Comparison of ENCODE assay signal across 8 mouse cellular contexts in genomic region chr5:118876586-118877312, GRCm38 (mm10).
DNase-seq lines count a peak whose midpoint lies in the region; ATAC-seq lines count a peak whose summit lies in the region.

No protein-coding gene starts in this region.

- peak overlapping the region; percentile 34; the same call in 1 of the 2 replicates for H3K9ac ChIP-seq in heart, embryonic 14.5 days (ENCODE audit: low read length)
- H3K9ac ChIP-seq in forebrain, embryonic 15.5 days (replicated peaks) = no peak overlapping the region
- no peak overlapping the region for H3K9ac ChIP-seq in liver, embryonic 13.5 days

- DNase-seq in heart, adult 11 months = no peak
- peak; percentile 49 for DNase-seq in embryo, embryonic 10.5 days (ENCODE audit: low spot score)
- DNase-seq in liver, embryonic 13.5 days = no peak
- DNase-seq in spleen, postnatal 4 days (ENCODE audit: low spot score in 2 of 2) = no peak
- no peak for DNase-seq in frontal cortex, postnatal 25 days (ENCODE audit: low spot score in 2 of 2)

- peaks cover 53% of the 10 kb centered on the region for H3K27me3 ChIP-seq in heart, embryonic 14.5 days (ENCODE audit: control insufficient read depth, insufficient read depth, low read length)
- H3K27me3 ChIP-seq in forebrain, embryonic 15.5 days = peaks cover 53% of the 10 kb centered on the region
- H3K27me3 ChIP-seq in liver, embryonic 13.5 days = peaks cover 36% of the 10 kb centered on the region

- H3K36me3 ChIP-seq in heart, embryonic 14.5 days (ENCODE audit: control insufficient read depth, insufficient read depth, low read length) = no peaks in the 10 kb centered on the region
- no peaks in the 10 kb centered on the region for H3K36me3 ChIP-seq in forebrain, embryonic 15.5 days
- H3K36me3 ChIP-seq in liver, embryonic 13.5 days = no peaks in the 10 kb centered on the region

- no peak for ATAC-seq in heart, embryonic 14.5 days (ENCODE audit: insufficient number of reproducible peaks, insufficient read depth, low FRiP score, low read depth)
- no peak for ATAC-seq in forebrain, embryonic 15.5 days (replicated peaks)
- no peak for ATAC-seq in liver, embryonic 13.5 days (ENCODE audit: low read depth)
- no peak for ATAC-seq in CD4-positive, CD25-positive, alpha-beta regulatory T cell, adult 4 months

- peak overlapping the region; percentile 76 for H3K4me2 ChIP-seq in heart, embryonic 14.5 days (ENCODE audit: low read length)
- peak overlapping the region; percentile 9; the same call in 1 of the 2 replicates for H3K4me2 ChIP-seq in forebrain, embryonic 15.5 days (replicated peaks)
- peak overlapping the region; percentile 43 for H3K4me2 ChIP-seq in liver, embryonic 13.5 days

- 12% methylated on average over 18 of the region's 18 CpGs for WGBS in heart, embryonic 14.5 days
- WGBS in forebrain, embryonic 15.5 days = 8% methylated on average over 18 of the region's 18 CpGs
- 17% methylated on average over 18 of the region's 18 CpGs for WGBS in liver, embryonic 13.5 days (ENCODE audit: insufficient replicate concordance)

- peak overlapping the region; percentile 36 to 39 for H3K4me3 ChIP-seq in heart, embryonic 14.5 days (ENCODE audit: control insufficient read depth in 1 of 2, insufficient read depth in 1 of 2, low read depth in 1 of 2, low read length in 2 of 2)
- H3K4me3 ChIP-seq in forebrain, embryonic 15.5 days = no peak overlapping the region; the same call in 1 of the 2 replicates
- no peak overlapping the region for H3K4me3 ChIP-seq in liver, embryonic 13.5 days (replicated peaks)

- no peaks in the 10 kb centered on the region for H3K9me3 ChIP-seq in heart, embryonic 14.5 days (ENCODE audit: control insufficient read depth, low read length)
- H3K9me3 ChIP-seq in forebrain, embryonic 15.5 days = no peaks in the 10 kb centered on the region
- H3K9me3 ChIP-seq in liver, embryonic 13.5 days (replicated peaks) = no peaks in the 10 kb centered on the region

- H3K4me1 ChIP-seq in heart, embryonic 14.5 days (ENCODE audit: control insufficient read depth in 2 of 2, insufficient read depth in 2 of 2, low read length in 2 of 2) = peaks cover 3 to 6% of the 10 kb centered on the region in 2 experiments; a peak in 2 of 4 replicates
- peaks cover 9% of the 10 kb centered on the region for H3K4me1 ChIP-seq in forebrain, embryonic 15.5 days
- no peaks in the 10 kb centered on the region for H3K4me1 ChIP-seq in liver, embryonic 13.5 days (replicated peaks)

- no peak overlapping the region for H3K27ac ChIP-seq in heart, embryonic 14.5 days (replicated peaks in 1 of 2; ENCODE audit: control insufficient read depth in 1 of 2, insufficient read depth in 1 of 2, low read depth in 2 of 2, low read length in 2 of 2)
- no peak overlapping the region for H3K27ac ChIP-seq in forebrain, embryonic 15.5 days (replicated peaks)
- H3K27ac ChIP-seq in liver, embryonic 13.5 days = no peak overlapping the region

Comparison
In these comparisons a context has a peak if more than half of its experiments do, and no peak if none do; other contexts are left out.
1. H3K4me2 ChIP-seq: peak in every context shown above with its lines; median percentile 76 in heart, embryonic 14.5 days; 43 in liver, embryonic 13.5 days; 9 in forebrain, embryonic 15.5 days.
2. H3K4me3 ChIP-seq: peak in heart, embryonic 14.5 days (2 of 2); none in forebrain, embryonic 15.5 days (single experiment) and liver, embryonic 13.5 days (single experiment).